Mouse (Mus musculus) liver, embryonic 14 days (tissue): ENCODE results near the gene Fosb. TPM values are rescaled to one million over a fixed set of nuclear protein-coding genes. Genes with fewer than 3 reads are reported as not detected.

Experiments used
- polyA plus RNA-seq: library from polyadenylated mRNA; depleted of rRNA; stranded (reverse); fragments of >200 nt; gene quantifications from 2 replicates; pipeline ENCODE4 v1.2.3, GENCODE M21; 2012; rRNA removed

The Fosb gene
- polyA plus RNA-seq, result 0.06 and 0.07 TPM in 2 replicates

GRCm38 (mm10) chr7:19309884-19310641, at the start of gene Fosb:
Gene Fosb (minus strand): TSS chr7:19310051.

GRCm38 (mm10) chr7:19359299-19359891, 49.5 kb upstream of the Fosb start, which contains the start of the genes Cd3eap and Ppp1r13l:
Gene Cd3eap (minus strand): TSS chr7:19359483.
Gene Ppp1r13l (plus strand): TSS chr7:19359749.

GRCm38 (mm10) chr7:19344237-19344847, 34.5 kb upstream of the Fosb start, which contains the start of gene Ercc1:
Gene Ercc1 (plus strand): TSS chr7:19344778.

GRCm38 (mm10) chr7:19282385-19282784, 27.5 kb downstream of the Fosb start, which contains the start of gene Rtn2:
Gene Rtn2 (plus strand): TSS chr7:19282624.

GRCm38 (mm10) chr7:19279581-19280114, 30.2 kb downstream of the Fosb start, which contains the start of gene Ppm1n:
Gene Ppm1n (minus strand): TSS chr7:19280064.

GRCm38 (mm10) chr7:19271238-19272172, 38.3 kb downstream of the Fosb start, which contains the start of gene Vasp:
Gene Vasp (minus strand): TSS chr7:19271817.

Other genes with a start within 250 kb of the Fosb start
- gene Dmwd, start 233.8 kb downstream of the Fosb start, polyA plus RNA-seq, result 15.6 and 16.4 TPM in 2 replicates
- gene Dmpk, start 226.2 kb downstream of the Fosb start, polyA plus RNA-seq, result 14.9 and 19.8 TPM in 2 replicates
- 2.7 and 2.9 TPM in 2 replicates for gene Six5, start 215.5 kb downstream of the Fosb start, polyA plus RNA-seq
- 0.15 and 0.22 TPM in 2 replicates for gene Gm4969, start 191.7 kb downstream of the Fosb start, polyA plus RNA-seq
- 2.0 and 2.3 TPM in 2 replicates for gene Fbxo46, start 190.2 kb downstream of the Fosb start, polyA plus RNA-seq
- gene Qpctl, start 160.8 kb downstream of the Fosb start, polyA plus RNA-seq, result 2.0 and 2.1 TPM in 2 replicates
- gene Snrpd2, start 160.3 kb downstream of the Fosb start, polyA plus RNA-seq, result 71.6 and 72.1 TPM in 2 replicates
- 0.14 and 0.16 TPM in 2 replicates for gene Gipr, start 143.9 kb downstream of the Fosb start, polyA plus RNA-seq
- gene Eml2, start 133.6 kb downstream of the Fosb start, polyA plus RNA-seq, result 6.7 and 7.0 TPM in 2 replicates
- 0.33 TPM in 2 replicates for gene Gpr4, start 97.5 kb downstream of the Fosb start, polyA plus RNA-seq
- gene Opa3, start 81.7 kb downstream of the Fosb start, polyA plus RNA-seq, result 8.3 and 8.6 TPM in 2 replicates
- 35.5 and 39.5 TPM in 2 replicates for gene Vasp, start 38.2 kb downstream of the Fosb start, polyA plus RNA-seq
- gene Ppm1n, start 30.0 kb downstream of the Fosb start, polyA plus RNA-seq, result 0.03 TPM in 1 of 2 replicates, not detected in the other
- 2.9 and 3.9 TPM in 2 replicates for gene Rtn2, start 27.4 kb downstream of the Fosb start, polyA plus RNA-seq
- gene Ercc1, start 34.7 kb upstream of the Fosb start, polyA plus RNA-seq, result 8.6 and 9.6 TPM in 2 replicates
- gene Cd3eap, start 49.4 kb upstream of the Fosb start, polyA plus RNA-seq, result 7.3 and 7.5 TPM in 2 replicates
- gene Ppp1r13l, start 49.7 kb upstream of the Fosb start, polyA plus RNA-seq, result 1.7 and 1.9 TPM in 2 replicates
- 9.9 and 11.5 TPM in 2 replicates for gene Ercc2, start 72.0 kb upstream of the Fosb start, polyA plus RNA-seq
- gene Klc3, start 94.1 kb upstream of the Fosb start, polyA plus RNA-seq, result 0.16 and 0.23 TPM in 2 replicates
- gene Ckm, start 94.7 kb upstream of the Fosb start, polyA plus RNA-seq, result 0.14 and 5.3 TPM in 2 replicates
- 2.2 and 2.6 TPM in 2 replicates for gene Mark4, start 148.8 kb upstream of the Fosb start, polyA plus RNA-seq
- 1.7 and 1.9 TPM in 2 replicates for gene Exoc3l2, start 153.3 kb upstream of the Fosb start, polyA plus RNA-seq
- 1.8 and 2.1 TPM in 2 replicates for gene Bloc1s3, start 198.3 kb upstream of the Fosb start, polyA plus RNA-seq
- 19.8 and 25.1 TPM in 2 replicates for gene Trappc6a, start 198.3 kb upstream of the Fosb start, polyA plus RNA-seq
- 0.03 TPM in 2 replicates for gene Nkpd1, start 207.8 kb upstream of the Fosb start, polyA plus RNA-seq